In the genomic region with DNA sequence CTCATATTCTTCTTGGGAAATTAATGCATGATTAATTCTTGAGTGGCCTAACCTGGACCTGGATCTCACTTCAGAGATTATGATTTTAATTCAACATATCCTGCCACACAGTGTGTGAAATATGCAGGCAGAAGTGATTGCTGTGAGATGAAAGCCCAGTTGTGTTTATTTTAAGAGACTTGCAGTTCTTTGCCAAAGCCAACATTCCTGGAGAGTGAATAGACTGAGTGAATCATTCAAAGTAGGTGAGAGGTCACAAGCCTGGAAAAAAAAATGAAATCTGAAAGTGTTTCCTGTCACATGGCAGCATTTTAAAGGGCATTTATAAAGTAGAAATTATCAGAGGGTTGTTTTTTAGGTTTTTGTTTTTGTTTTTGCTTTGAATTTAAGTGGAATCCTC, we compare ENCODE assay signal across 8 mouse cellular contexts.
A peak's percentile ranks its signal among the peaks of the same experiment; 100 is the strongest.
DNase-seq lines count a peak whose midpoint lies in the region; ATAC-seq and TF ChIP-seq lines count a peak whose summit lies in the region.
"Had no signal": no experiment of that assay in that cellular context is flagged by ENCODE, and none has a peak within 500 bp of the region (broad histone marks: within the 10 kb centered on the region; RNA-seq: fewer than 3 reads in every experiment).

No protein-coding gene starts in this region.

- TF ChIP-seq POLR2A in brain, embryonic 14.5 days (IDR thresholded peaks at IDR 0.05; ENCODE audit: borderline replicate concordance, extremely low read depth, insufficient read depth, insufficient read length, poor library complexity, severe bottlenecking) = no peak

- no peaks in the 10 kb centered on the region for H3K9me3 ChIP-seq in kidney, embryonic 16.5 days (ENCODE audit: low read length)
- no peaks in the 10 kb centered on the region for H3K9me3 ChIP-seq in heart, embryonic 15.5 days (replicated peaks)
- no peaks in the 10 kb centered on the region for H3K9me3 ChIP-seq in hindbrain, postnatal 0 days (ENCODE audit: low read length)

- TF ChIP-seq CTCF in brain, embryonic 14.5 days (IDR thresholded peaks at IDR 0.05; ENCODE audit: borderline replicate concordance, extremely low read depth, insufficient read depth, insufficient read length) = no peak
- no peak for TF ChIP-seq CTCF in hindbrain, postnatal 0 days (IDR thresholded peaks at IDR 0.05; ENCODE audit: low read depth)

- no peak; the same call in 1 of the 2 replicates for ATAC-seq in kidney, embryonic 16.5 days (ENCODE audit: low FRiP score, low TSS enrichment)
- 0 out of 2 replicates have a peak, but pooled peaks have one; percentile 64 for ATAC-seq in heart, embryonic 15.5 days (replicated peaks; ENCODE audit: insufficient number of reproducible peaks, insufficient read depth, low FRiP score, low read depth)
- no peak for ATAC-seq in hindbrain, postnatal 0 days

- no peak overlapping the region for H3K27ac ChIP-seq in kidney, embryonic 16.5 days (ENCODE audit: low read length)
- peak overlapping the region; percentile 56 for H3K27ac ChIP-seq in heart, embryonic 15.5 days
- H3K27ac ChIP-seq in hindbrain, postnatal 0 days = no peak overlapping the region

- no peak overlapping the region for H3K4me3 ChIP-seq in kidney, embryonic 16.5 days (ENCODE audit: low read length)
- no peak overlapping the region for H3K4me3 ChIP-seq in heart, embryonic 15.5 days
- H3K4me3 ChIP-seq in hindbrain, postnatal 0 days (ENCODE audit: low read length) = no peak overlapping the region

- DNase-seq in kidney, adult 8-10 months = peak; percentile 1 to 43
- peak; percentile 24 for DNase-seq in brain, embryonic 14.5 days (ENCODE audit: low read depth)
- DNase-seq in lung, postnatal 36 days = peak; percentile 73
- DNase-seq in hindbrain, postnatal 0 days (ENCODE audit: low spot score) = no peak
- DNase-seq in thymus, postnatal 25 days = no peak
- DNase-seq: cerebellum, adult 18-20 months had no signal

- no peak overlapping the region for H3K9ac ChIP-seq in kidney, embryonic 16.5 days (replicated peaks; ENCODE audit: low read length)
- no peak overlapping the region for H3K9ac ChIP-seq in heart, embryonic 15.5 days
- H3K9ac ChIP-seq in hindbrain, postnatal 0 days (replicated peaks; ENCODE audit: low read length) = no peak overlapping the region

- no peaks in the 10 kb centered on the region for H3K4me1 ChIP-seq in kidney, embryonic 16.5 days (ENCODE audit: insufficient read depth, low read length)
- H3K4me1 ChIP-seq in heart, embryonic 15.5 days (replicated peaks) = no peaks in the 10 kb centered on the region; the same call in 1 of the 2 replicates
- no peaks in the 10 kb centered on the region for H3K4me1 ChIP-seq in hindbrain, postnatal 0 days (ENCODE audit: insufficient read depth, low read length)

- no peaks in the 10 kb centered on the region for H3K27me3 ChIP-seq in kidney, embryonic 16.5 days (ENCODE audit: insufficient read depth, low read length)
- H3K27me3 ChIP-seq in heart, embryonic 15.5 days = no peaks in the 10 kb centered on the region
- H3K27me3 ChIP-seq in hindbrain, postnatal 0 days (ENCODE audit: insufficient read depth, low read length) = no peaks in the 10 kb centered on the region

- H3K36me3 ChIP-seq in kidney, embryonic 16.5 days (ENCODE audit: insufficient read depth, low read length) = no peaks in the 10 kb centered on the region
- H3K36me3 ChIP-seq in heart, embryonic 15.5 days = no peaks in the 10 kb centered on the region
- H3K36me3 ChIP-seq in hindbrain, postnatal 0 days (ENCODE audit: insufficient read depth, low read length) = no peaks in the 10 kb centered on the region

- H3K4me2 ChIP-seq in kidney, embryonic 16.5 days (replicated peaks; ENCODE audit: low read depth, low read length) = no peak overlapping the region
- H3K4me2 ChIP-seq in heart, embryonic 15.5 days = no peak overlapping the region
- H3K4me2 ChIP-seq in hindbrain, postnatal 0 days (ENCODE audit: low read depth, low read length) = no peak overlapping the region

Comparison
In these comparisons a context has a peak if more than half of its experiments do, and no peak if none do; other contexts are left out.
1. DNase-seq: peak in kidney, adult 8-10 months (2 of 2), brain, embryonic 14.5 days (single experiment) and lung, postnatal 36 days (single experiment); none in hindbrain, postnatal 0 days (single experiment) and thymus, postnatal 25 days (single experiment).